ENCODE assay signal across 17 mouse cellular contexts in the genomic region with DNA sequence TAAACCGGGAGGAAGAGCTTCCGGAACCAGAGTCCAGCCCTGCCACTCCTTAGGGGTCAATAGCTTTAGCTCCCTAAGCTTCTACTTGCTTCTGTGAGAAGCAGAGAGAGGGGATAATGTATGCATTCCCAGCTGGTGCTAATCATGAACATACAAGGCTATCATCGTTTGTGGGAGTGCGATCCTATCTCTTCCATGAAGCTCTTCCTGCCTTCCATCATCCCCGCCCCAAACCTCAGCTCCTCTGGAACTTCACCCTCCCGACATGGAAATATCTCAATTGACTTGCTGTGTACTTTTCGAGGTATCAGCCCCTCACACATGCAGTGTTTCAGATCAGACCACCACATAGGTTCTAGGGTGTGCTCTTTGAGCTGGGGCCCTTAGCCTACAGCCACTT.
"Had no signal": no experiment of that assay in that cellular context is flagged by ENCODE, and none has a peak within 500 bp of the region (broad histone marks: within the 10 kb centered on the region; RNA-seq: fewer than 3 reads in every experiment).

No protein-coding gene starts in this region.

- H3K36me3 ChIP-seq: lung, embryonic 15.5 days; midbrain, embryonic 13.5 days; midbrain, embryonic 15.5 days; neural tube, embryonic 12.5 days; stomach, embryonic 15.5 days had no signal

- H3K9ac ChIP-seq: lung, embryonic 15.5 days; midbrain, embryonic 13.5 days; midbrain, embryonic 15.5 days; neural tube, embryonic 12.5 days; stomach, embryonic 15.5 days had no signal

- H3K9me3 ChIP-seq: lung, embryonic 15.5 days; midbrain, embryonic 13.5 days; midbrain, embryonic 15.5 days; neural tube, embryonic 12.5 days; stomach, embryonic 15.5 days had no signal

- DNase-seq: lung, adult 2 months; lung, postnatal 14 days; lung, postnatal 36 days; right cerebral cortex, postnatal 14 days; thymus, adult 2 months; thymus, postnatal 25 days; thymus, postnatal 4 days had no signal

- H3K27me3 ChIP-seq: lung, embryonic 15.5 days; megakaryocyte, embryonic 14.5 days; neural tube, embryonic 12.5 days; stomach, embryonic 15.5 days had no signal

- H3K27ac ChIP-seq: lung, embryonic 15.5 days; macrophage; midbrain, embryonic 13.5 days; midbrain, embryonic 15.5 days; neural tube, embryonic 12.5 days; stomach, embryonic 15.5 days; stomach, postnatal 0 days had no signal

- H3K4me2 ChIP-seq: lung, embryonic 15.5 days; midbrain, embryonic 11.5 days; midbrain, embryonic 13.5 days; midbrain, embryonic 15.5 days; neural tube, embryonic 12.5 days; stomach, embryonic 15.5 days had no signal

- H3K4me1 ChIP-seq: lung, embryonic 15.5 days; megakaryocyte, embryonic 14.5 days; midbrain, embryonic 15.5 days; neural tube, embryonic 12.5 days; stomach, embryonic 15.5 days had no signal

- H3K4me3 ChIP-seq: lung, embryonic 15.5 days; megakaryocyte, embryonic 14.5 days; midbrain, embryonic 13.5 days; midbrain, embryonic 15.5 days; neural tube, embryonic 12.5 days; stomach, embryonic 15.5 days had no signal

- ATAC-seq: lung, postnatal 0 days; midbrain, embryonic 13.5 days; midbrain, embryonic 15.5 days had no signal
